Mouse (Mus musculus): ENCODE measurements around the gene Rsrc2. TPM values are rescaled to one million over a fixed set of nuclear protein-coding genes. Genes with fewer than 3 reads are reported as not detected.
"Not testable (repeated sequence)": the region's sequence is repeated elsewhere in the genome, so short reads cannot be mapped to it uniquely, and the experiment has no call there.

Gene Rsrc2
- 10 to 100 TPM; 75.6 to 80.5 TPM for total RNA-seq (2021)

DNA sequence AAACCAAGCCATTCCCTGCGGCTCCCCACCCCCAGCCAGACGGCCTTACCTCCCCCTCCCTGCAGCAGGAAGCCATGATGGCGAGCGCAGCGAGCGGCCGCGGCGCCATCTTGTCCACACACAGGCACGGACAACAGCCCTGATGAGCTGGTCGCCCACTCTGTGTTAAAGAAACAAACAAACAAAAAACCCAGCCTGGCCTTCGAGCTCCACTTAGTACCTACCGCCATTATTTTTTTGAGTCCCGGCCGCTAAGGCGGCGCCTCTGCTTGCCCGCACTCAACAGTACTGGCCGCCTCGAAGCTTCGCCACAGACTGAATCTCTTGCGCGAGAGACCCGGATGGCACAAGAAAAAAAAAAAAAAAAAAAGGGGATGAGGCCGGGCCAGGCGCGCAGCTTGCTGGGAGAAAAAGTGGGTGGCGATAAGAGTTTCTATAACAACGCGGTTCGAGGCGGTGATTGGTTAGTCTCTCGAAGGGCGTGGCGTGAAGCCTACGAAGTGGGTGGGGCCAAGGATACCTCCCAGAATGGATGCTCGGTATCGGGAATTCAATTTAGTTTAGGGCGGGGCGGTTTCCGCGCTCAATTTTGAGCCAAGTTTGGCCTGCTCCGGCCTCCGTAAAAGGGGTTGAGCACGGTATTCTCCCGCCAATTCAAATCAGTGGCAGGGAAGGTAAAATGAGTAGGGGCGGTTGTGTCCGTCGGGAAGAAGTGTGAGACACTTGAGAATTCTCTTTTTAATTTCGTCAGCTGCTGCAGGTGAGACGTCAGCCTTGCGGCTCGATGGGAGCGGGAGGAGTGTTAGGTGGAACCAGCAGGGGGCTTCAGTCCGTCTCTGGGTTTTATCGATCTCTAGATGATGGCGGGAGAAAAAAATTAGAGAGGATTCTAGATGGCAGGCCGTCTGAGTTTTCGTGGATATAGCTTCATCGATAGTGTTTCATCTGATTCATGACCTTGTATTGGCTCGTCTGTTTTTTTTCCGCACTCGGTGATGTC is at the start of gene Rsrc2, which contains the start of gene Kntc1:
Rsrc2 (minus strand) TSS at position 350 of the 1,000 bp plus-strand sequence.
Kntc1 (plus strand) TSS at position 652 of the 1,000 bp plus-strand sequence.
- intact Hi-C loops (cut with DNase I): loop anchor here (2.0 kb wide), 1 partner anchor 157 kb away; the partner anchor contains the start of gene Denr
- peak; percentile 98 to 100 for DNase-seq (ENCODE audit: extremely low spot score in 1 of 2, low spot score in 2 of 2)

DNA sequence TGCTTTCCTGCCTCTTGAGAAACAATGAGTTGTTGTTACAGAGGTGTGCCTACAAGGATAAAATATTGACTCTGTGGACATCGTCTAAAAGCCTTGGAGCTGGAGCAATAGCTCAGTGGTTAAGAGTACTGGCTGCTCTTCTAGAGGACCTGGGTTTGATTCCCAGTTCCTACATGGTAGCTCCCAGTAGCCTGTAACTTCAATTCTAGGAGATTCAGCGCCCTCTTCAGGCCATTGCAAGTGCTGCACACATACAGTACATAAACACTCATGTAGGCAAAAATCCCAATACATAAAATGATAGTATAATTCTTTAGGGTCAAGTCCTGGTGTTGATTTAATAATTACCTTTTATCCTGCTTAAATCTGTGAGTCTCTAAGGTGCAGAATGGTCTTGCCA is 43.9 kb upstream of the Rsrc2 start:
- DNase-seq (ENCODE audit: extremely low spot score in 1 of 2, low spot score in 2 of 2): no peak
- intact Hi-C loops (cut with DNase I): no loop called here

DNA sequence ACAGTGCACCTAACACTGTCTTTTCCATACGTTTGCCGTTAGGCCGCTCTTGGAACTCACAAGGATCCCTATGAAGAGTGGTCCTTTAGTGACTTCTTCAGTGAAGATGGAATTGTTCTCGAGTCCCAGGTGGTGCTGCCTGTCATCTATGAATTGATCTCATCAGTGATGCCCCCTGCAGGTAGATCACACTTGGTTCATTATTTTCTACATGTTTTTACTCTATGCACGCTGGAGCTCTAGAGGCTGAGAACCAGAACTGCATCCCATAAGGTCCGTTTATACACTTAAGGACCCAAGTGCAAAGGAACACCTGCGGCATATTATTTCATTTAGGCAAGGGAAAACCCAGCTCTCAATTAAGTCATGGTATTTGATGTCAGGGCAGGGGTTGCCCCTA is 39.8 kb upstream of the Rsrc2 start:
- no peak for DNase-seq (ENCODE audit: extremely low spot score in 1 of 2, low spot score in 2 of 2)
- intact Hi-C loops (cut with DNase I): no loop called here

- no peak for DNase-seq (ENCODE audit: extremely low spot score in 1 of 2, low spot score in 2 of 2)
- intact Hi-C loops (cut with DNase I): loop anchor here (5.0 kb wide), 1 partner anchor 1225 kb away; no protein-coding TSS in a partner anchor
Measured at GRCm38 (mm10) chr5:123781864-123782263, 32.6 kb upstream of the Rsrc2 start.

DNA sequence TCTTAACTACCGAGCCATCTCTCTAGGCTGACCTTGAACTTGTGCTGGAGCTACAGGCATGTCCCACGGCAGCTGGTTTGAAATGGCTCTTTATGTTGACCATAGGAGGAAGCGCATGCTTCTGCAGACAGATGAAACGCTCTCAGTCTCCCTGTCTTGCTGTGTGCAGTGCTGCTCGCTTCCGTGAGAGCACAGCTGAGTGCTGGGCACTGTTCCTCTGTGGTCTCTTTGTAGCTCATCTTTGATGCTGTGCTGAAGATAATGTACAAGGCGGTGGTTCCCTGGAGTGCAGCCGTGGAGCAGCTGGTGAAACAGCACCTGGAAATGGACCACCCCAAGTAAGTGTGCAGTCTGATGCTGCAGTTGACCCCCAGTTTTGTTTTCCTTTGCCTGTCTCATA is 31.5 kb upstream of the Rsrc2 start:
- DNase-seq (ENCODE audit: extremely low spot score in 1 of 2, low spot score in 2 of 2): no peak
- intact Hi-C loops (cut with DNase I): loop anchor here (5.0 kb wide), 1 partner anchor 1223 kb away; no protein-coding TSS in a partner anchor

DNA sequence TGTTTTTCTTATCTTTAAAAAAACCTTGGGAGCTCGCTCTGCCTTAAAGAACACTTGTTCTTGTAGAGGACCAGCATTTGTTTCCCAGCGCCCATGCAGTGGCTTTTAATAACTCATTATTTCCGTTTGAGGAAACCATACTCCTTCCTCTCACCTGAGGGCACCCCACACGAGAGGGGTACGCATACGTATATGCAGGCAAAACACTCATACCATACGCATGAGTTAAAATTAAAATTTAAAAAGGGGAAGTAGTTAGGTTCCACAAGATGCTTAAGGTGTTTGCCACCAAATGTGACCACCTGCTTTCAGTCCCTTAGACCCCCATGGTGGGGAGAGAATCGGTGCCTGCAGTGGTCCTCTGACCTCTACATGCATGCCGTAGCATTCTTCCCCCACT is 24.2 kb upstream of the Rsrc2 start:
- DNase-seq (ENCODE audit: extremely low spot score in 1 of 2, low spot score in 2 of 2): no peak
- intact Hi-C loops (cut with DNase I): no loop called here

DNA sequence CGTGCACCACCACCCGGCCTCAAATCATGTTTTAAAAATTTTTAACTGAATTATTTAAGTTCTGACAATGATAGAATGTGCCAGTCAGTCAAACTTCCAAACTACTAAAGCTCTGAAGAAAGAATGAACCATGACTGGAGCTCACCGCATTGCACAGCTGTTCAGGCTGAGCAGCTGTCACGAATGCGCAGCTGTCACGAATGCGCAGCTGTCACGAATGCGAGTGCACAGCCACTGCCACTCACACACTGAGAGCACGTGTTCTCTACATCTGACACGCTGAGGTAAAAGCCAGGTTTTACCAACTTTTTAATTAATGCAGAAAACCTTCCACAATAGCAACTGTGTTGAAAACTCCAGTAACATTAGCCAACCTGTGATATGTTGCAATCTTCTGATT is 17.2 kb upstream of the Rsrc2 start:
- DNase-seq (ENCODE audit: extremely low spot score in 1 of 2, low spot score in 2 of 2); intact Hi-C loops (cut with DNase I): not testable (repeated sequence)

DNA sequence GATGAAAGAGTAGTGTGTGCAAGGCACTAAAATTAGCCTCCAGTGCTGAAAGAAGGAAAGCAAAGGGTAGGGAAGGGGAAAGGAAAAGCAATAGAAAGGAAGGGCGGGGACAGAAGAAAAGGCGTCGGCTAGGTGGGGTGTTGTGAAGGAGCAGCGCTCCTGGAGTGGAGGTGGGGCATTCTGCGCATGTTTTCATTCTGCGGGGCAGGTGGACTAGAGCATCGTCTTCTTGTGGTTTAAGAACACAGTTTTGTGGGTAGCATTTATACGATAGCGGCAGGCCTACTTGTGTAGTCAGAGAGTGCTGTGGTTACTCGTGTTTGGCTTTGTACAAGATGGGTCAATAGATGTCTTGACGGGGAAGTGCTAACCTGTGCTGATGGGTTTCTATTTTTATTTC is 16.3 kb upstream of the Rsrc2 start:
- DNase-seq (ENCODE audit: extremely low spot score in 1 of 2, low spot score in 2 of 2): no peak
- intact Hi-C loops (cut with DNase I): no loop called here

DNA sequence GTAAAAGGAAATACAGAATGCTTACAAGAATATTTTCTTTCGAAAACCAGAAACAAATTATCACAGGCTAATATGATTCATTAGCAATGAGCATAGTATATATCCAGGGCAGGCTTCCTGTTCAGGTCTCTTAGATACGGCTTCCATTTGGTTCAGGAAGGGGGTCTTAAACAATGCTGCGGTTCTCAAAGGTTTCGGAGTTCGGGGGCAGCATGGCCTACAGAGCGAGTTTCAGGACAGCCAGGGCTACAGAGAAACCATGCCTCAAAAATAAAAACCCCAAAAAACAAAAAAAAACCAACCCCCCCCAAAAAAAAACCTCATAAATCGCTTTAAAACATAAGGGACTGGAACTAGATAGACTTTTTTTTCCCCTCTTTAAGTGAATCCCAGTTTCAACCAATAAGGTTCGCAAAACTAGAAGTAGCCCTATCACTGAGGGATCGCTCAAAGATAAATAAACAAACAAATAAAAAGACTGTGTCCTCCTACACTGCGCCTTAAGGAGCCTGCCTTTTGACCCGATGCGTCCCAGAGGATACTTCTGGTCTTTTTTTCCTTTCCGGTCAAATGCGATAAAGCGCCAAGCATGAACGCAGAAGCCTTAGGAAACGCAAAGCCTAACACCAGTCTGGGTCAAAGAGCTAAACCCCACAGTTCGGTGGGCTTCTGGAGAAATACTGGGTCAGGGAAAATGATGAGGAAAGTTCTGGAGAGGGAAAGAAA is 712 bp downstream of the Rsrc2 start:
- no peak for DNase-seq (ENCODE audit: extremely low spot score in 1 of 2, low spot score in 2 of 2)
- intact Hi-C loops (cut with DNase I): loop anchor here (2.0 kb wide), 1 partner anchor 158 kb away; the partner anchor contains the start of gene Denr

DNA sequence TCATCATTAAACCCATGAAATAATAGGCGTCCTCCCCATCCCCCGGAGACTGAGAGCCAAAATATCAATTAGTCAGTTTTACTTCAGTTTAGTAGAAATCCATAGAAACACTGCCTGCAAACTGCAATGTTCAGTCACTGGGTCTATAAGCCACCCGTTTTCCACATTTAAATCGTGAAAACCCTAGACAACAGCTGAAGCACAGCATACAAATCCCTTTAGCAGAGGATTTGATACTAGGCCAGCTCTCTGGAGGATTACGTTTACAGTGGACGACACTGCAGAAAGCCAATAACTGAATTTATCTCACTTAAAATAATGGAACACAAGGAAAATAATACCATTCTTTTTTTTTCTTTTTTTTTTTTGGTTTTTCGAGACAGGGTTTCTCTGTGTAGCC is 1.6 kb downstream of the Rsrc2 start:
- intact Hi-C loops (cut with DNase I): loop anchor here (2.0 kb wide), 1 partner anchor 159 kb away; the partner anchor contains the start of gene Denr

DNA sequence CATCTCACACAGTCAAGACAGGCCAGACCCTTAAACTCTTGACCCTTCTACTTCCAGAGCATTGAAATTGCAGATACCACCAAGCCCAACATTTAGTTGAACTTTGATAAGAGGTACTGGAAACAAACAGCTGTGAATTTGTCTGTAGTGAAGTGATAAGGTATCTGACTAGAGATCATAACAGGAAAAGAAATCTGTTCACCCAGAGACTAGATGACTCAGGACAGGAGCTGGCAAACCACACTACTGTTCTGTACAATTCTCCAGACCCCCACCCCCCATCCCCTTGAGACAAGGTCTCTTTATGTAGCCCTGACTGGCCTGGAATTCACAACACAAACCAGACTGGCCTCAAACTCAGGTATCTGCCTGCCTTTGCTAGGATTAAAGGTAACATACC is 3.0 kb downstream of the Rsrc2 start:
- intact Hi-C loops (cut with DNase I): no loop called here
- no peak for DNase-seq (ENCODE audit: extremely low spot score in 1 of 2, low spot score in 2 of 2)

More for the DNA sequence above, 1.6 kb downstream of the Rsrc2 start:
- no peak for DNase-seq (ENCODE audit: extremely low spot score in 1 of 2, low spot score in 2 of 2)

- no peak for DNase-seq (ENCODE audit: extremely low spot score in 1 of 2, low spot score in 2 of 2)
- intact Hi-C loops (cut with DNase I): no loop called here
Measured at GRCm38 (mm10) chr5:123744358-123744757, 4.9 kb downstream of the Rsrc2 start.

GRCm38 (mm10) chr5:123730981-123731380 is 18.2 kb downstream of the Rsrc2 start:
- intact Hi-C loops (cut with DNase I): loop anchor here (5.0 kb wide), 1 partner anchor 176 kb away; the partner anchor contains the start of gene Denr
- no peak for DNase-seq (ENCODE audit: extremely low spot score in 1 of 2, low spot score in 2 of 2)

GRCm38 (mm10) chr5:123723816-123724215 is 25.4 kb downstream of the Rsrc2 start:
- intact Hi-C loops (cut with DNase I); DNase-seq (ENCODE audit: extremely low spot score in 1 of 2, low spot score in 2 of 2): not testable (repeated sequence)

- peak; percentile 97 to 98 for DNase-seq (ENCODE audit: extremely low spot score in 1 of 2, low spot score in 2 of 2)
- intact Hi-C loops (cut with DNase I): no loop called here
Measured at GRCm38 (mm10) chr5:123720328-123721311, 28.6 kb downstream of the Rsrc2 start, which contains the start of gene Zcchc8. Gene Zcchc8 (minus strand): TSS chr5:123721100.

- no peak for DNase-seq (ENCODE audit: extremely low spot score in 1 of 2, low spot score in 2 of 2)
- intact Hi-C loops (cut with DNase I): no loop called here
Measured at GRCm38 (mm10) chr5:123714622-123715021, 34.6 kb downstream of the Rsrc2 start.

- intact Hi-C loops (cut with DNase I): no loop called here
Measured at GRCm38 (mm10) chr5:123713782-123714181, 35.4 kb downstream of the Rsrc2 start.

DNA sequence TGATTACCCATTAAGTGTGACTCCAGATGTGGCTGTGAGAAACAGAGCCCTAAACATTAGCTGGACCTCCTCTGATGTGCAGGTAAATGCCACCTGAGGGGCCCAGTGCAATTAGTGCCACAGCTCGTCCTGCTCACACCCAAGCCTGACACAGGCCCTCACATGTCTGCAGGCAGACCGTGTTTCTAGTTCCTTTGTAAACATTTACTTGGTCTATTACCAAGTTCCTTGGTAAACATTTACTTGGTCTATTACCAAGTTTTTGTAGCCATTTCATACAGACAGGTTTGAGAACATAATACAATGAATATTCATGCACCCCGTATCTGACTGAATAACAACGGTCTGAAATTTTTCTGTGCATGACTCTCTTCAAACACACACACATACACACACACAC is 39.6 kb downstream of the Rsrc2 start:
- intact Hi-C loops (cut with DNase I): no loop called here
- no peak for DNase-seq (ENCODE audit: extremely low spot score in 1 of 2, low spot score in 2 of 2)

More at GRCm38 (mm10) chr5:123713782-123714181, 35.4 kb downstream of the Rsrc2 start:
- DNase-seq (ENCODE audit: extremely low spot score in 1 of 2, low spot score in 2 of 2): no peak

Data from left cerebral cortex, postnatal 10 days (tissue).